Mouse (Mus musculus): ENCODE data around the gene Bmp8b. TPM values are rescaled to one million over a fixed set of nuclear protein-coding genes. Genes with fewer than 3 reads are reported as not detected.

The Bmp8b gene
- total RNA-seq (2014; fragmentation: Nextera tagmentation) (not detected in 2 replicates), total RNA-seq (2017) (0.05 TPM in 1 of 2 replicates, not detected in the other), polyA plus RNA-seq (2012) (not detected in 2 replicates)

- H3K4me1 ChIP-seq (ENCODE audit: insufficient read depth, low read depth, low read length) = no peaks in the 10 kb centered on the region
- TF ChIP-seq POLR2AphosphoS5 (IDR thresholded peaks at IDR 0.05; ENCODE audit: insufficient replicate concordance, low read depth, low read length) (no peak), CTCF (IDR thresholded peaks at IDR 0.05; ENCODE audit: low read depth, low read length) (no peak), TAL1 (conservative IDR thresholded peaks at IDR 0.05; ENCODE audit: low read depth, low read length) (no peak), GATA1 (IDR thresholded peaks at IDR 0.05; ENCODE audit: borderline replicate concordance, low read length) (no peak)
- H3K27me3 ChIP-seq (ENCODE audit: insufficient read depth, low read length) = peaks cover 5% of the 10 kb centered on the region; the same call in 1 of the 2 replicates
- H3K36me3 ChIP-seq (replicated peaks) = no peaks in the 10 kb centered on the region
- no peaks in the 10 kb centered on the region for H3K9me3 ChIP-seq (replicated peaks)
- ATAC-seq (ENCODE audit: extremely low read depth, insufficient number of reproducible peaks, low FRiP score, poor library complexity, severe bottlenecking) = no peak
- H3K4me3 ChIP-seq (ENCODE audit: low read depth, low read length) = no peak within 1 kb of the TSS; the same call in 1 of the 2 replicates
- DNase-seq (ENCODE audit: low spot score) = no peak
Measured at GRCm38 (mm10) chr4:123104651-123105450, at the start of gene Bmp8b. Bmp8b (plus strand) TSS chr4:123105165.

GRCm38 (mm10) chr4:123056560-123057109, 48.3 kb upstream of the Bmp8b start:
- 0 out of 2 replicates have a peak, but pooled peaks cover 3% of the 10 kb centered on the region for H3K27me3 ChIP-seq (ENCODE audit: insufficient read depth, low read length)
- no peaks in the 10 kb centered on the region for H3K9me3 ChIP-seq (replicated peaks)
- ATAC-seq (ENCODE audit: extremely low read depth, insufficient number of reproducible peaks, low FRiP score, poor library complexity, severe bottlenecking) (no peak), DNase-seq (ENCODE audit: low spot score) (no peak)
- no peaks in the 10 kb centered on the region for H3K4me1 ChIP-seq (ENCODE audit: insufficient read depth, low read depth, low read length)
- H3K36me3 ChIP-seq (replicated peaks) = peaks cover 61% of the 10 kb centered on the region
- no peak overlapping the region for H3K4me3 ChIP-seq (ENCODE audit: low read depth, low read length)
- TF ChIP-seq TAL1 (conservative IDR thresholded peaks at IDR 0.05; ENCODE audit: low read depth, low read length) = no peak
- TF ChIP-seq GATA2 (IDR thresholded peaks at IDR 0.05; ENCODE audit: borderline replicate concordance, low read depth, low read length) = no peak
- no peak for TF ChIP-seq CTCF (IDR thresholded peaks at IDR 0.05; ENCODE audit: low read depth, low read length)
- no peak for TF ChIP-seq POLR2AphosphoS5 (IDR thresholded peaks at IDR 0.05; ENCODE audit: insufficient replicate concordance, low read depth, low read length)
- no peak for TF ChIP-seq GATA1 (IDR thresholded peaks at IDR 0.05; ENCODE audit: borderline replicate concordance, low read length)

- TF ChIP-seq POLR2AphosphoS5 (IDR thresholded peaks at IDR 0.05; ENCODE audit: insufficient replicate concordance, low read depth, low read length) (no peak), GATA1 (IDR thresholded peaks at IDR 0.05; ENCODE audit: borderline replicate concordance, low read length) (no peak), GATA2 (IDR thresholded peaks at IDR 0.05; ENCODE audit: borderline replicate concordance, low read depth, low read length) (no peak), TAL1 (conservative IDR thresholded peaks at IDR 0.05; ENCODE audit: low read depth, low read length) (no peak), CTCF (IDR thresholded peaks at IDR 0.05; ENCODE audit: low read depth, low read length) (no peak)
- DNase-seq (ENCODE audit: low spot score) = no peak
- Histone ChIP-seq H3K9me3 (replicated peaks) (no peaks in the 10 kb centered on the region), H3K36me3 (replicated peaks) (peaks cover 48% of the 10 kb centered on the region), H3K4me1 (ENCODE audit: insufficient read depth, low read depth, low read length) (no peaks in the 10 kb centered on the region), H3K27me3 (ENCODE audit: insufficient read depth, low read length) (peaks cover 6% of the 10 kb centered on the region; the same call in 1 of the 2 replicates), H3K4me3 (ENCODE audit: low read depth, low read length) (no peak overlapping the region)
- ATAC-seq (ENCODE audit: extremely low read depth, insufficient number of reproducible peaks, low FRiP score, poor library complexity, severe bottlenecking) = no peak
Measured at GRCm38 (mm10) chr4:123057957-123058356, 47.0 kb upstream of the Bmp8b start.

- DNase-seq (ENCODE audit: low spot score) (no peak), ATAC-seq (ENCODE audit: extremely low read depth, insufficient number of reproducible peaks, low FRiP score, poor library complexity, severe bottlenecking) (no peak)
- TF ChIP-seq TAL1 (conservative IDR thresholded peaks at IDR 0.05; ENCODE audit: low read depth, low read length) (no peak), CTCF (IDR thresholded peaks at IDR 0.05; ENCODE audit: low read depth, low read length) (no peak), GATA2 (IDR thresholded peaks at IDR 0.05; ENCODE audit: borderline replicate concordance, low read depth, low read length) (no peak), POLR2AphosphoS5 (IDR thresholded peaks at IDR 0.05; ENCODE audit: insufficient replicate concordance, low read depth, low read length) (no peak), GATA1 (IDR thresholded peaks at IDR 0.05; ENCODE audit: borderline replicate concordance, low read length) (no peak)
- peaks cover 11% of the 10 kb centered on the region for H3K36me3 ChIP-seq (replicated peaks)
- no peaks in the 10 kb centered on the region for H3K9me3 ChIP-seq (replicated peaks)
- no peak overlapping the region for H3K4me3 ChIP-seq (ENCODE audit: low read depth, low read length)
- peaks cover 24% of the 10 kb centered on the region for H3K27me3 ChIP-seq (ENCODE audit: insufficient read depth, low read length)
- no peaks in the 10 kb centered on the region for H3K4me1 ChIP-seq (ENCODE audit: insufficient read depth, low read depth, low read length)
Measured at GRCm38 (mm10) chr4:123061744-123062143, 43.2 kb upstream of the Bmp8b start.

- Histone ChIP-seq H3K9me3 (replicated peaks) (no peaks in the 10 kb centered on the region), H3K4me3 (ENCODE audit: low read depth, low read length) (no peak overlapping the region), H3K27me3 (ENCODE audit: insufficient read depth, low read length) (peaks cover 47% of the 10 kb centered on the region), H3K36me3 (replicated peaks) (no peaks in the 10 kb centered on the region), H3K4me1 (ENCODE audit: insufficient read depth, low read depth, low read length) (peaks cover 3% of the 10 kb centered on the region; the same call in 1 of the 2 replicates)
- TF ChIP-seq GATA1 (IDR thresholded peaks at IDR 0.05; ENCODE audit: borderline replicate concordance, low read length) (no peak), CTCF (IDR thresholded peaks at IDR 0.05; ENCODE audit: low read depth, low read length) (no peak), GATA2 (IDR thresholded peaks at IDR 0.05; ENCODE audit: borderline replicate concordance, low read depth, low read length) (no peak), POLR2AphosphoS5 (IDR thresholded peaks at IDR 0.05; ENCODE audit: insufficient replicate concordance, low read depth, low read length) (no peak), TAL1 (conservative IDR thresholded peaks at IDR 0.05; ENCODE audit: low read depth, low read length) (no peak)
- DNase-seq (ENCODE audit: low spot score) (no peak), ATAC-seq (ENCODE audit: extremely low read depth, insufficient number of reproducible peaks, low FRiP score, poor library complexity, severe bottlenecking) (no peak)
Measured at GRCm38 (mm10) chr4:123068646-123069045, 36.3 kb upstream of the Bmp8b start.
